Mouse (Mus musculus) forebrain, embryonic 12.5 days (tissue): ENCODE results near the gene Ankrd17. TPM values are rescaled to one million over a fixed set of nuclear protein-coding genes. Genes with fewer than 3 reads are reported as not detected.

Experiments
- ATAC-seq: fragments of 200-750 bp; cut with Nextera tagmentation; 2 replicates; pipeline ENCODE4 v1.8.0; 2017; ENCODE audit warnings: moderate TSS enrichment; ENCODE audit not compliant: low FRiP score
- H3K27ac ChIP-seq: fragments of 300-500 bp; sonication (generic); 2 replicates; pipeline ENCODE4 v1.5.1; 2016; ENCODE audit warnings: mild to moderate bottlenecking
- H3K27me3 ChIP-seq: fragments of 300-500 bp; sonication (generic); 2 replicates; pipeline ENCODE4 v1.6.1; 2016; ENCODE audit warnings: mild to moderate bottlenecking
- H3K36me3 ChIP-seq: fragments of 300-500 bp; sonication (generic); replicated peaks from 2 replicates; pipeline ENCODE4 v1.6.1; 2016; ENCODE audit warnings: mild to moderate bottlenecking
- H3K4me1 ChIP-seq: fragments of 300-500 bp; sonication (generic); 2 replicates; pipeline ENCODE4 v1.6.1; 2016
- H3K4me2 ChIP-seq: fragments of 300-500 bp; sonication (generic); 2 replicates; pipeline ENCODE4 v1.6.1; 2016; ENCODE audit warnings: mild to moderate bottlenecking, moderate library complexity
- H3K4me3 ChIP-seq: fragments of 300-500 bp; sonication (generic); replicated peaks from 2 replicates; pipeline ENCODE4 v1.5.1; 2016; ENCODE audit warnings: mild to moderate bottlenecking
- H3K9ac ChIP-seq: fragments of 300-500 bp; sonication (generic); 2 replicates; pipeline ENCODE4 v1.6.1; 2016; ENCODE audit warnings: mild to moderate bottlenecking
- H3K9me3 ChIP-seq: fragments of 300-500 bp; sonication (generic); 2 replicates; pipeline ENCODE4 v1.6.1; 2016
- WGBS: fragments of 180-500 bp; shearing (Covaris S2); methylation state at CpG from one replicate; pipeline ENCODE4 v1.1.7; 2016; 5-methylcytosine and 5-hydroxymethylcytosine counted together
- polyA plus RNA-seq: library from polyadenylated mRNA; unstranded; fragments of >200 nt; fragmentation: Nextera tagmentation; extraction: Ambion mirVana; gene quantifications from 2 replicates; pipeline ENCODE4 v1.2.1, GENCODE M21; 2016

Gene Ankrd17
- polyA plus RNA-seq, 1 experiment from 2014 or later = 32.8 TPM

GRCm38 (mm10) chr5:90194831-90195230 is 171.5 kb downstream of the Ankrd17 start:
- H3K4me2 ChIP-seq = no peak overlapping the region
- no peaks in the 10 kb centered on the region for H3K4me1 ChIP-seq
- H3K4me3 ChIP-seq = no peak overlapping the region
- no peaks in the 10 kb centered on the region for H3K9me3 ChIP-seq
- H3K27ac ChIP-seq = no peak overlapping the region
- no peaks in the 10 kb centered on the region for H3K36me3 ChIP-seq
- 28% methylated on average over 6 of the region's 6 CpGs for WGBS
- H3K9ac ChIP-seq = no peak overlapping the region
- no peaks in the 10 kb centered on the region for H3K27me3 ChIP-seq
- ATAC-seq = peak; percentile 41; the same call in 1 of the 2 replicates

- 63% methylated on average over 5 of the region's 5 CpGs for WGBS
- Histone ChIP-seq H3K4me3 (no peak overlapping the region), H3K9me3 (no peaks in the 10 kb centered on the region), H3K9ac (no peak overlapping the region), H3K27ac (no peak overlapping the region), H3K36me3 (no peaks in the 10 kb centered on the region), H3K27me3 (no peaks in the 10 kb centered on the region), H3K4me1 (no peaks in the 10 kb centered on the region), H3K4me2 (no peak overlapping the region)
- no peak for ATAC-seq
Measured at GRCm38 (mm10) chr5:90182782-90183181, 183.6 kb downstream of the Ankrd17 start.

- H3K4me3 ChIP-seq = no peak overlapping the region
- no peaks in the 10 kb centered on the region for H3K4me1 ChIP-seq
- no peak for ATAC-seq
- H3K9ac ChIP-seq = no peak overlapping the region
- no peaks in the 10 kb centered on the region for H3K36me3 ChIP-seq
- H3K27ac ChIP-seq = no peak overlapping the region
- H3K27me3 ChIP-seq = no peaks in the 10 kb centered on the region
- H3K4me2 ChIP-seq = no peak overlapping the region
- H3K9me3 ChIP-seq = no peaks in the 10 kb centered on the region
- 94% methylated on average over 5 of the region's 5 CpGs for WGBS
Measured at GRCm38 (mm10) chr5:90179094-90179493, 187.3 kb downstream of the Ankrd17 start.

- H3K9ac ChIP-seq = no peak overlapping the region
- H3K9me3 ChIP-seq = no peaks in the 10 kb centered on the region
- no peak overlapping the region for H3K27ac ChIP-seq
- H3K36me3 ChIP-seq = no peaks in the 10 kb centered on the region
- no peaks in the 10 kb centered on the region for H3K27me3 ChIP-seq
- H3K4me3 ChIP-seq = no peak overlapping the region
- 91% methylated on average over 1 of the region's 1 CpGs for WGBS
- no peak for ATAC-seq
- H3K4me1 ChIP-seq = no peaks in the 10 kb centered on the region
- no peak overlapping the region for H3K4me2 ChIP-seq
Measured at GRCm38 (mm10) chr5:90178116-90178515, 188.3 kb downstream of the Ankrd17 start.

Other genes with a start within 250 kb of the Ankrd17 start
- 27.9 and 31.6 TPM in 2 replicates for gene Cox18, start 142.6 kb downstream of the Ankrd17 start, polyA plus RNA-seq
- gene Gm9958, start 627 bp upstream of the Ankrd17 start, polyA plus RNA-seq = 7.9 and 10.7 TPM in 2 replicates
- not detected in 2 replicates for gene Alb, start 94.3 kb upstream of the Ankrd17 start, polyA plus RNA-seq
- gene Afp, start 124.2 kb upstream of the Ankrd17 start, polyA plus RNA-seq = 0.24 TPM in 1 of 2 replicates, not detected in the other
- not detected in 2 replicates for gene Afm, start 152.4 kb upstream of the Ankrd17 start, polyA plus RNA-seq
- gene 5830473C10Rik, start 194.5 kb upstream of the Ankrd17 start, polyA plus RNA-seq = not detected in 2 replicates